Mouse (Mus musculus) forebrain, embryonic 15.5 days (tissue): ENCODE measurements at regions not wholly inside any gene's neighbourhood (a gene's known extent, or its start where the extent isn't known, plus 50 kb on each side); places are given as distances from the start of the nearest gene placed in this dataset.

Experiments used
- ATAC-seq: fragments of 200-750 bp; cut with Nextera tagmentation; replicated peaks from 2 replicates; pipeline ENCODE4 v1.8.0; 2017; ENCODE audit warnings: mild to moderate bottlenecking, moderate TSS enrichment, moderate library complexity
- H3K27ac ChIP-seq: fragments of 300-500 bp; sonication (generic); replicated peaks from 2 replicates; pipeline ENCODE4 v1.5.1; 2015; ENCODE audit warnings: mild to moderate bottlenecking, inconsistent platforms
- H3K27me3 ChIP-seq: fragments of 300-500 bp; sonication (generic); 2 replicates; pipeline ENCODE4 v1.6.1; 2015; ENCODE audit warnings: inconsistent platforms
- H3K36me3 ChIP-seq: fragments of 300-500 bp; sonication (generic); 2 replicates; pipeline ENCODE4 v1.6.1; 2015; ENCODE audit warnings: mild to moderate bottlenecking, inconsistent platforms
- H3K4me1 ChIP-seq: fragments of 300-500 bp; sonication (generic); 2 replicates; pipeline ENCODE4 v1.6.1; 2015; ENCODE audit warnings: inconsistent platforms
- H3K4me2 ChIP-seq: fragments of 300-500 bp; sonication (generic); replicated peaks from 2 replicates; pipeline ENCODE4 v1.6.1; 2015; ENCODE audit warnings: mild to moderate bottlenecking, inconsistent platforms
- H3K4me3 ChIP-seq: fragments of 300-500 bp; sonication (generic); 2 replicates; pipeline ENCODE4 v1.5.1; 2015; ENCODE audit warnings: mild to moderate bottlenecking, inconsistent platforms
- H3K9ac ChIP-seq: fragments of 300-500 bp; sonication (generic); replicated peaks from 2 replicates; pipeline ENCODE4 v1.6.1; 2015; ENCODE audit warnings: mild to moderate bottlenecking, inconsistent platforms
- H3K9me3 ChIP-seq: fragments of 300-500 bp; sonication (generic); 2 replicates; pipeline ENCODE4 v1.6.1; 2016; ENCODE audit warnings: inconsistent platforms
- WGBS: fragments of 180-500 bp; shearing (Covaris S2); methylation state at CpG from one replicate; pipeline ENCODE4 v1.1.7; 2015; ENCODE audit warnings: mixed read lengths; 5-methylcytosine and 5-hydroxymethylcytosine counted together

DNA sequence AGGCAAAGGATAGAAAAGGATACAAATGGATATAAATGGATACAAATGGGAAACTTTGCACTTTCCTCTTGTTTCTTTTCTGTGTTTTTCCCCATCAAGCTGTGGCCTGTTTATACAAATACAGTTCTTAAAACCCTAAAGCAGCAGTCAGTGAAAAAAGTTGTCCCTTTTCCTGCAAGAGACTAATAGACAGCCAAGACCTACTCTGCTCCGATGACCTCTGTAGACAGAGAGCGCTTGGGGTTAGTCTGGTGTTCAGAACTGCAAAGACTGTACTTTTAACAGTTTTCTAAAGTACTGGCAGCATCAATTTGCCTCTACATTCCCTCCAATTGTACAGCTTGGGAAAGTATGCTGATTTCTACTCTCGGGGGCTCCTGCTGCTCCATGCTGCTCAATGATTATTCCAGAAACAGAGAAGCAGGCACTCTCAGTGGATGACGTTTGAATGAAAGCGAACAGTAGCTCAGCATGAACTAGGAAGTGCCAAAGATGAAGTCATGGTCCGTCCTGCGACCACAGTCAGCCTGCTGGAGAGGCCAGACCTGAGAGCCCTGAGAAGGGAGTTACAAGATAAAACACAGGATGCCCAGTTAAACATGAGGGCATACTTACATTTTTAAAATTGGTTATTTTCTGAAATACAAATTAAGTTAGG is 54.2 kb upstream of the Egln3 start:
- Histone ChIP-seq H3K9me3 (no peaks in the 10 kb centered on the region), H3K36me3 (no peaks in the 10 kb centered on the region), H3K4me3 (no peak overlapping the region), H3K27me3 (no peaks in the 10 kb centered on the region), H3K27ac (peak overlapping the region; percentile 35; the same call in 1 of the 2 replicates), H3K9ac (no peak overlapping the region), H3K4me2 (no peak overlapping the region), H3K4me1 (0 out of 2 replicates have a peak, but pooled peaks cover 4% of the 10 kb centered on the region)
- ATAC-seq = peak; percentile 51; the same call in 1 of the 2 replicates
- 27% methylated on average over 7 of the region's 7 CpGs for WGBS

DNA sequence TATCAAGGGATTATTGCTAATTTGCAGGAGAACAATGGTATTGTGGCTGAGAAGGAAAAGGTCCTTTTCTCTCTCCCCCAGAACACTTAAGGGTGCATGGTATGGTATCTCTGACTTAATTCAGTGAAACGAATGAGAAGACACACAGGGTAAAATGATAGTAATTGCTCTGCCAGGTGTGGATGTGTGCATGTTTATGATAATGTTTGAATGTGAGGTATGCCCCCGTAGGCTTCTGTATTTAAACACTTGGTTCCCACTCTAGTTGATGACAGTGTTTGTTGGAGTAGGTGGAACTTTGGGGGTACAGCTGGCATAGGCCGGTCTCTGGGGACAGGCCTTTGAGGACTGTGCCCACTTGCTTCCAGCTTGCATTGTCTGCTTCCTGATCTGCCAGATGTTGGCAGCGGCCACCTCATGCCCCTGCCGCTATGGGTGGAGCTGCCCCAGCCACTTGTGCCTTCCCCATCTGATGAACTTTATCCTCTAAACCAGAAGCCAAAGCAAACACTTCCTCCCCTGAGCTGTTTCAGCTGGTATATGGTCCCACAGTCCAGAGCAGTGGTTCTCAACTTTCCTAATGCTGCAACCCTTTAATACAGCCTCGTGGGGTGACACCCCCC is 53.0 kb upstream of the Egln3 start:
- H3K4me3 ChIP-seq = no peak overlapping the region
- H3K9ac ChIP-seq = no peak overlapping the region
- no peaks in the 10 kb centered on the region for H3K27me3 ChIP-seq
- 0 out of 2 replicates have a peak, but pooled peaks cover 4% of the 10 kb centered on the region for H3K4me1 ChIP-seq
- ATAC-seq = no peak
- WGBS = 81% methylated on average over 6 of the region's 6 CpGs
- H3K36me3 ChIP-seq = no peaks in the 10 kb centered on the region
- H3K4me2 ChIP-seq = no peak overlapping the region
- no peaks in the 10 kb centered on the region for H3K9me3 ChIP-seq
- H3K27ac ChIP-seq = no peak overlapping the region
